Mouse (Mus musculus) midbrain, embryonic 11.5 days (tissue): Measurements from ENCODE around the gene Dnajb12. TPM values are rescaled to one million over a fixed set of nuclear protein-coding genes. Genes with fewer than 3 reads are reported as not detected.
A peak's percentile ranks its signal among the peaks of the same experiment; 100 is the strongest.

Experiments
- ATAC-seq: fragments of 200-750 bp; cut with Nextera tagmentation; 2 replicates; pipeline ENCODE4 v1.8.0; 2017; ENCODE audit warnings: moderate TSS enrichment, moderate library complexity; ENCODE audit not compliant: low FRiP score
- DNase-seq: peaks from one replicate; pipeline ENCODE4 v3.0.0; 2015; ENCODE audit warnings: low spot score; ENCODE audit errors: missing footprints
- H3K27ac ChIP-seq: fragments of 300-500 bp; sonication (generic); 2 replicates; pipeline ENCODE4 v1.5.1; 2014; ENCODE audit warnings: low read depth, low read length
- H3K27me3 ChIP-seq: fragments of 300-500 bp; sonication (generic); 2 replicates; pipeline ENCODE4 v1.6.1; 2014; ENCODE audit warnings: mild to moderate bottlenecking, low read length, moderate library complexity, mixed read lengths; ENCODE audit not compliant: control insufficient read depth, insufficient read depth
- H3K36me3 ChIP-seq: fragments of 300-500 bp; sonication (generic); 2 replicates; pipeline ENCODE4 v1.6.1; 2014; ENCODE audit warnings: mild to moderate bottlenecking, low read length, moderate library complexity, mixed read lengths; ENCODE audit not compliant: control insufficient read depth, insufficient read depth
- H3K4me1 ChIP-seq: fragments of 300-500 bp; sonication (generic); 2 replicates; pipeline ENCODE4 v1.6.1; 2014; ENCODE audit warnings: low read length; ENCODE audit not compliant: control insufficient read depth, insufficient read depth
- H3K4me2 ChIP-seq: fragments of 300-500 bp; sonication (generic); 2 replicates; pipeline ENCODE4 v1.6.1; 2014; ENCODE audit warnings: mild to moderate bottlenecking, moderate library complexity
- H3K4me3 ChIP-seq: fragments of 300-500 bp; sonication (generic); 2 replicates; pipeline ENCODE4 v1.5.1; 2014; ENCODE audit warnings: low read depth, low read length
- H3K9ac ChIP-seq: fragments of 300-500 bp; sonication (generic); 2 replicates; pipeline ENCODE4 v1.6.1; 2014; ENCODE audit warnings: low read length
- H3K9me3 ChIP-seq: fragments of 300-500 bp; sonication (generic); 2 replicates; pipeline ENCODE4 v1.6.1; 2016; ENCODE audit warnings: low read length; ENCODE audit not compliant: control insufficient read depth
- WGBS: fragments of 180-500 bp; shearing (Covaris S2); extraction: QIAGEN DNeasy Blood & Tissue Kit; methylation state at CpG from one replicate; pipeline ENCODE4 v1.1.7; 2014; 5-methylcytosine and 5-hydroxymethylcytosine counted together
- polyA plus RNA-seq: library from polyadenylated mRNA; unstranded; fragments of >200 nt; fragmentation: Nextera tagmentation; extraction: Ambion mirVana; gene quantifications from 2 replicates; pipeline ENCODE4 v1.2.1, GENCODE M21; 2014

The Dnajb12 gene
- 21.0 and 22.4 TPM in 2 replicates for polyA plus RNA-seq

GRCm38 (mm10) chr10:59879255-59880028, at the start of gene Dnajb12:
Gene Dnajb12, plus strand, starts transcription at chr10:59879556.
- peak within 1 kb of the TSS; percentile 100 for H3K27ac ChIP-seq
- peak within 1 kb of the TSS; percentile 91 for H3K4me3 ChIP-seq
- no peaks in the 10 kb centered on the region for H3K9me3 ChIP-seq
- ATAC-seq (peak; percentile 94), DNase-seq (peak; percentile 99)
- peaks cover 7% of the 10 kb centered on the region for H3K4me1 ChIP-seq
- peak within 1 kb of the TSS; percentile 100 for H3K9ac ChIP-seq
- H3K36me3 ChIP-seq: no peaks in the 10 kb centered on the region
- under 1% methylated on average over 80 of the region's 80 CpGs for WGBS
- H3K4me2 ChIP-seq: peak within 1 kb of the TSS; percentile 85
- H3K27me3 ChIP-seq: no peaks in the 10 kb centered on the region

GRCm38 (mm10) chr10:59829886-59830285, 49.5 kb upstream of the Dnajb12 start:
- ATAC-seq (no peak), DNase-seq (peak; percentile 44)
- no peak overlapping the region for H3K9ac ChIP-seq
- no peak overlapping the region for H3K4me2 ChIP-seq
- H3K36me3 ChIP-seq: peaks cover 3% of the 10 kb centered on the region; the same call in 1 of the 2 replicates
- no peak overlapping the region for H3K4me3 ChIP-seq
- no peak overlapping the region for H3K27ac ChIP-seq
- H3K27me3 ChIP-seq: no peaks in the 10 kb centered on the region
- H3K4me1 ChIP-seq: no peaks in the 10 kb centered on the region
- no peaks in the 10 kb centered on the region for H3K9me3 ChIP-seq
- WGBS: 94% methylated on average over 6 of the region's 6 CpGs

- no peak for DNase-seq
- peaks cover 3% of the 10 kb centered on the region; the same call in 1 of the 2 replicates for H3K36me3 ChIP-seq
- no peak overlapping the region for H3K9ac ChIP-seq
- no peaks in the 10 kb centered on the region for H3K9me3 ChIP-seq
- 92% methylated on average over 7 of the region's 7 CpGs for WGBS
- no peak for ATAC-seq
- no peaks in the 10 kb centered on the region for H3K27me3 ChIP-seq
- no peak overlapping the region for H3K4me2 ChIP-seq
- H3K4me1 ChIP-seq: no peaks in the 10 kb centered on the region
- no peak overlapping the region for H3K27ac ChIP-seq
- no peak overlapping the region for H3K4me3 ChIP-seq
Measured at GRCm38 (mm10) chr10:59831950-59832349, 47.4 kb upstream of the Dnajb12 start.

- Histone ChIP-seq H3K9me3 (no peaks in the 10 kb centered on the region), H3K36me3 (no peaks in the 10 kb centered on the region), H3K9ac (no peak overlapping the region), H3K4me3 (no peak overlapping the region), H3K4me2 (no peak overlapping the region), H3K4me1 (no peaks in the 10 kb centered on the region), H3K27ac (no peak overlapping the region), H3K27me3 (no peaks in the 10 kb centered on the region)
- 93% methylated on average over 14 of the region's 14 CpGs for WGBS
- DNase-seq: peak; percentile 2
- no peak for ATAC-seq
Measured at GRCm38 (mm10) chr10:59835301-59836155, 43.8 kb upstream of the Dnajb12 start.

- 92% methylated on average over 5 of the region's 5 CpGs for WGBS
- H3K9me3 ChIP-seq: no peaks in the 10 kb centered on the region
- ATAC-seq: no peak
Measured at GRCm38 (mm10) chr10:59837490-59837889, 41.9 kb upstream of the Dnajb12 start.

GRCm38 (mm10) chr10:59841434-59841833, 37.9 kb upstream of the Dnajb12 start:
- DNase-seq (no peak), ATAC-seq (no peak)
- Histone ChIP-seq H3K4me3 (no peak overlapping the region), H3K4me1 (no peaks in the 10 kb centered on the region), H3K9ac (no peak overlapping the region), H3K4me2 (no peak overlapping the region), H3K36me3 (no peaks in the 10 kb centered on the region), H3K27ac (no peak overlapping the region), H3K9me3 (no peaks in the 10 kb centered on the region), H3K27me3 (no peaks in the 10 kb centered on the region)
- WGBS: 95% methylated on average over 8 of the region's 8 CpGs

More at GRCm38 (mm10) chr10:59837490-59837889, 41.9 kb upstream of the Dnajb12 start:
- no peaks in the 10 kb centered on the region for H3K4me1 ChIP-seq
- H3K9ac ChIP-seq: no peak overlapping the region
- no peak overlapping the region for H3K4me2 ChIP-seq
- no peak overlapping the region for H3K27ac ChIP-seq
- no peaks in the 10 kb centered on the region for H3K36me3 ChIP-seq
- H3K27me3 ChIP-seq: no peaks in the 10 kb centered on the region
- no peak overlapping the region for H3K4me3 ChIP-seq
- no peak for DNase-seq

GRCm38 (mm10) chr10:59843125-59843524, 36.2 kb upstream of the Dnajb12 start:
- no peak for DNase-seq

GRCm38 (mm10) chr10:59844686-59845085, 34.7 kb upstream of the Dnajb12 start:
- ATAC-seq (no peak), DNase-seq (no peak)
- H3K36me3 ChIP-seq: no peaks in the 10 kb centered on the region
- H3K27me3 ChIP-seq: no peaks in the 10 kb centered on the region
- no peak overlapping the region for H3K9ac ChIP-seq
- no peak overlapping the region for H3K4me2 ChIP-seq
- no peak overlapping the region for H3K27ac ChIP-seq
- WGBS: 91% methylated on average over 9 of the region's 9 CpGs
- no peak overlapping the region for H3K4me3 ChIP-seq
- no peaks in the 10 kb centered on the region for H3K9me3 ChIP-seq
- H3K4me1 ChIP-seq: no peaks in the 10 kb centered on the region

More at GRCm38 (mm10) chr10:59843125-59843524, 36.2 kb upstream of the Dnajb12 start:
- no peaks in the 10 kb centered on the region for H3K36me3 ChIP-seq
- H3K27ac ChIP-seq: no peak overlapping the region
- no peak for ATAC-seq
- H3K9me3 ChIP-seq: no peaks in the 10 kb centered on the region
- no peaks in the 10 kb centered on the region for H3K27me3 ChIP-seq
- no peak overlapping the region for H3K4me3 ChIP-seq
- H3K4me1 ChIP-seq: no peaks in the 10 kb centered on the region
- no peak overlapping the region for H3K4me2 ChIP-seq
- WGBS: 49% methylated on average over 5 of the region's 5 CpGs
- H3K9ac ChIP-seq: no peak overlapping the region

- Histone ChIP-seq H3K27ac (no peak overlapping the region), H3K4me3 (no peak overlapping the region), H3K9ac (no peak overlapping the region), H3K36me3 (no peaks in the 10 kb centered on the region), H3K9me3 (no peaks in the 10 kb centered on the region), H3K27me3 (no peaks in the 10 kb centered on the region), H3K4me1 (no peaks in the 10 kb centered on the region), H3K4me2 (no peak overlapping the region)
- 78% methylated on average over 6 of the region's 6 CpGs for WGBS
- DNase-seq (no peak), ATAC-seq (no peak)
Measured at GRCm38 (mm10) chr10:59846416-59846815, 32.9 kb upstream of the Dnajb12 start.
